Mouse (Mus musculus) liver, adult 2 months (tissue): ENCODE results near the gene Iqcf4.

Experiments used
- CTCF ChIP-seq: fragments of 200-500 bp; IDR thresholded peaks from 2 replicates; pipeline ENCODE4 v1.5.1; 2011; ENCODE audit warnings: low read depth, low read length, control low read depth
- POLR2A ChIP-seq: fragments of 200-500 bp; IDR thresholded peaks from 2 replicates; pipeline ENCODE4 v1.6.1; 2011; ENCODE audit warnings: low read length, control low read depth; ENCODE audit not compliant: insufficient read depth; ENCODE audit errors: extremely low read depth

GRCm38 (mm10) chr9:106534975-106535374 lies 35.8 kb downstream of the Iqcf4 start:
- TF ChIP-seq CTCF (no peak), POLR2A (no peak)
